Mouse (Mus musculus) E14TG2a.4 (cell line): Measurements from ENCODE around the gene Scarb1.

Experiments
- H3K27me3 ChIP-seq: 2 replicates; pipeline ENCODE4 v1.6.1; 2014; ENCODE audit warnings: low read length, control low read depth; ENCODE audit not compliant: insufficient read depth
- H3K36me3 ChIP-seq: 2 replicates; pipeline ENCODE4 v1.6.1; 2014; ENCODE audit warnings: low read length, control low read depth; ENCODE audit not compliant: insufficient read depth
- H3K4me1 ChIP-seq: replicated peaks from 2 replicates; pipeline ENCODE4 v1.6.1; 2014; ENCODE audit warnings: low read depth, low read length, control low read depth
- H3K4me3 ChIP-seq: replicated peaks from 2 replicates; pipeline ENCODE4 v1.5.1; 2014; ENCODE audit warnings: mild to moderate bottlenecking, low read length
- H3K9me3 ChIP-seq: 2 replicates; pipeline ENCODE4 v1.6.1; 2014; ENCODE audit warnings: low read length, control low read depth
- CTCF ChIP-seq: conservative IDR thresholded peaks from 2 replicates; pipeline ENCODE4 v1.5.1; 2014; ENCODE audit warnings: low read length
- NANOG ChIP-seq: IDR thresholded peaks from 2 replicates; pipeline ENCODE4 v1.6.1; 2014; ENCODE audit warnings: borderline replicate concordance, low read length, mixed read lengths
- POU5F1 ChIP-seq: IDR thresholded peaks from 2 replicates; pipeline ENCODE4 v1.6.1; 2014; ENCODE audit warnings: low read length, borderline replicate concordance

Scarb1 gene

DNA sequence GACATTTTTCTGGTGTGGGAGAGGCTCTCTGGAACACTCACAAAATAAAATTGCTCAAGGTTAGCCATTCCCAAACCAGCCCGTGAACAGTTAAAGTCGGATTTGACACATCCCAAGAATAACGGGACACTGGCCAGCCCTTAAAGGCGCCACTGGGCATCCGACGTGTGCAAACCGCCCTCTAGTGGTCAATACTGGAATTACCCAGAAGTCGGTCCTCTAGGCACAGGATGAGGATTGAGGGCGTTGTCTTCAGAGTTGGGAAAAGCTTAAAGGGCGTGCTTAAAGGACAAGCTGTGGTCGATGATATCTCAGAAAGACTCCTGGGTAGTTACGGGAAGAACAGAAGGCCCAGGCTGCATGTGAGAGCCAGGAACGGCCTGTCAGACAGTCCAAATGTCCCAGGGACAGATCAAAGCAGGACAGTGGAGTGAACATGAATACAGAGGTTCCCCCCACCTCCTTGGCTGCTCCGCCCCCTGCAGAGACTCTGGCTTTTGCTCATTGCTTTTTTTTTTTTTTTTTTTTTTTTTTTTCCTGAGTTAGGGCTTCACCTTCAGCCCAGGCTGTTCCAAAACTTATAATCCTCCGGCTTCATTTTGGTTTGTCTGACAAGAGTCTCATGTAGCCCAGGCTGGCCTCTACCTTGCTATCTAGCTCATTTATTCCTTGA lies 69.2 kb downstream of the Scarb1 start:
- TF ChIP-seq CTCF = peak; percentile 98
- no peak for TF ChIP-seq POU5F1
- no peak for TF ChIP-seq NANOG
- peaks cover 22% of the 10 kb centered on the region for H3K27me3 ChIP-seq
- no peaks in the 10 kb centered on the region for H3K9me3 ChIP-seq

DNA sequence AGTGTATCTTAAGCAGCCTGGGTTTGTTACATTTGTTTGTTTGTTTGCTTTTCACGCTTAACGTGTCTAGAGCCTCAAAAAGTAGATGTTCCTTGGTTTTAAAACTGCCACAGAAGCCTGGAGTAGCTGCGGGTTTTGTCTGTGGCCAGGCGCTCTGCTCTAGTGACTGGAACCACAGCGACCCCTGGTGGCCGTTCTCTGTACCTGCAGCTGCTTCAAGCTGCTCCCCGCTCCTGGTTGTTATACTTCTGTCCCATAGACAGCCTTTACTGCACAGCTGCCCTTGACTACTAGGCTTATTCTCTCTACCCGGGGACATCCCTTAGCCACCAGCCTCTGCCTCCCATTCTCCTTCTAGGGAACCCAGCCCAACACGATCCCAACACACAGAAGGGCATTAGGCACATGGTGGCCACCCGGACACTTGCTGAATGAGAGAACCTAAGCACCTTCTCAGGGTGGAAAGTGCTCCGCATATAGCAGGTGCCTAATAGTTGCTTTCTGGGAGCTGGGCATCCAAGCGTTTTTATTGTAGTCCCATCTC lies 70.2 kb downstream of the Scarb1 start:
- Histone ChIP-seq H3K36me3 (no peaks in the 10 kb centered on the region), H3K4me1 (peaks cover 56% of the 10 kb centered on the region), H3K4me3 (no peak overlapping the region), H3K9me3 (no peaks in the 10 kb centered on the region), H3K27me3 (peaks cover 22% of the 10 kb centered on the region)
- TF ChIP-seq CTCF = peak; percentile 90
- no peak for TF ChIP-seq POU5F1
- no peak for TF ChIP-seq NANOG

More for the DNA sequence above, 69.2 kb downstream of the Scarb1 start:
- peaks cover 1% of the 10 kb centered on the region for H3K36me3 ChIP-seq
- H3K4me3 ChIP-seq = no peak overlapping the region
- H3K4me1 ChIP-seq = peaks cover 58% of the 10 kb centered on the region

DNA sequence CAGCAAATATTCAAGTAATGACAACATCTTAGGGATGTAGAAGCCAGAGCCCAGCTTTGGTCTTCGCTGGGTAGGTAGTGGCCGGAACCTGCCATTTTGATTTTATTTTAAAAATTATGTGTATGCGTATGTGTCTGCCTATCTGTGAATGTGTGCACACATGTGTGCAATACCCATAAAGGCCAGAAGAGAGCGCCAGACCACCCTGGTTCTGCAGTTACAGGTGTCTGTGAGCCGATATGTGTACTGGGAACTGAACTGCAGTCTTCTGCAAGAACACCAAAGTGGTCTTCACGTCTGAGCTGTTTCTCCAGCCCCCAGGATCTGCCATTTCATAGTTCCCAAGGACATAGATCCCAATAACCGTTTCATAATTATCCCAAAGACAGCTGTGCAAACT lies 71.1 kb downstream of the Scarb1 start:
- peaks cover 49% of the 10 kb centered on the region for H3K4me1 ChIP-seq
- no peak overlapping the region for H3K4me3 ChIP-seq
- no peaks in the 10 kb centered on the region for H3K9me3 ChIP-seq
- no peak for TF ChIP-seq POU5F1
- TF ChIP-seq NANOG = no peak
- peak; percentile 84 for TF ChIP-seq CTCF
- H3K36me3 ChIP-seq = no peaks in the 10 kb centered on the region
- peaks cover 22% of the 10 kb centered on the region for H3K27me3 ChIP-seq

DNA sequence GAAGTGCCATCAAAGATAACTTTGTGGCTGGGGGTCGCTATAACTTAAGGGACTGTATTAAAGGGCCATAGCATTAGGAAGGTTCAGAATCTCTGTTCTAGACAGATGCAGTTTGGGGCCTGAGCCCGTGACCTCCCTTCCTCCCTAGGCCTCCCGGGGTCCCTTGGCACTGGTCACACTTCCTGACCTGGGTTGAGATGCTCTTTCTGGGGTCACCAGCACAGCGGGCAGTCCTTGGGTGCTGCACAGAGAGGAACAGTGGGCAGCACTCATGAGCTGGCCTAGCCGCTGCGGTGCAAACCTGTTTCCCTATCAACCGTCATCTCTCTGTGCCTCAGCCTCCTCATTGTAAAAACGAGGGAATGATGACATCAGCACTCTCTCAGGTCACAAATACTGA lies 71.5 kb downstream of the Scarb1 start:
- H3K27me3 ChIP-seq = peaks cover 22% of the 10 kb centered on the region
- H3K4me3 ChIP-seq = no peak overlapping the region
- peaks cover 46% of the 10 kb centered on the region for H3K4me1 ChIP-seq
- no peaks in the 10 kb centered on the region for H3K36me3 ChIP-seq
- no peaks in the 10 kb centered on the region for H3K9me3 ChIP-seq
- TF ChIP-seq CTCF (no peak), POU5F1 (no peak)

DNA sequence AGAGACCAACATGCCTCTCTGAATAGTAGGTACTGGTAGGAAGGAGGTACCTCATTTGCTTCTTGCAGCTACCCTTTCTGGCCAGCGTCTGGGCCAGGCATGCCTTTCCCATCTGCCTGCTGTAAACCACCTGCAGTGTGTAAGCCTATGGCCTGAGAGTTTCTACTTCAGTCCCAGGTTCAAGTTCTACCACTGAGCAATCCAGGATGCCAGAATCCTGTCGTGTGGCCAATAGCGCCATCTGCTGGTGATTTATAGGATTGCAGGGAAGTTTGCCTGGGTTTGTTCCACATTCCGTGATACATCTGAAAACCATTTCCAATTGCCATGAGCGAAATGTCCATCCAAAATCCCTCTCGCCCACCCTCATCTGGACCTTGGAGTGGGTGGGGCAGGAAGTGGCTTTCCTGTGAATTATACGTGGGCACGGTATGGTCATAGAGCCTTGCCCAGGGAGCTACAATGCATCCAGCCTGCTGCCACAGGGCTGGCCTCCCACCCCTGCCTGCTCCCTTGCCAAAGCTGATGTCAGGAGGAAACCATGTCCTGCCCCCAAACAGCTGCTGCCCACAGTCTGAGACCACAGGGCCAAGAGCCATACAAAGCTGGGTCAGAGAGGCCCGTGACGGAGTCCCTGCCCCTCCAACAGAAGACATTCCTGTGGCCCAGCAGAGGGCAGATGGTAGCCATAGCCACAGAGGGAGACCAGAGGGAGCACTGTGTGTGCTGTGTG lies 72.7 kb downstream of the Scarb1 start:
- peaks cover 22% of the 10 kb centered on the region for H3K27me3 ChIP-seq
- no peaks in the 10 kb centered on the region for H3K36me3 ChIP-seq
- TF ChIP-seq NANOG = no peak
- TF ChIP-seq CTCF = peak; percentile 89
- no peak for TF ChIP-seq POU5F1
- H3K9me3 ChIP-seq = no peaks in the 10 kb centered on the region
- peaks cover 35% of the 10 kb centered on the region for H3K4me1 ChIP-seq
- H3K4me3 ChIP-seq = no peak overlapping the region

DNA sequence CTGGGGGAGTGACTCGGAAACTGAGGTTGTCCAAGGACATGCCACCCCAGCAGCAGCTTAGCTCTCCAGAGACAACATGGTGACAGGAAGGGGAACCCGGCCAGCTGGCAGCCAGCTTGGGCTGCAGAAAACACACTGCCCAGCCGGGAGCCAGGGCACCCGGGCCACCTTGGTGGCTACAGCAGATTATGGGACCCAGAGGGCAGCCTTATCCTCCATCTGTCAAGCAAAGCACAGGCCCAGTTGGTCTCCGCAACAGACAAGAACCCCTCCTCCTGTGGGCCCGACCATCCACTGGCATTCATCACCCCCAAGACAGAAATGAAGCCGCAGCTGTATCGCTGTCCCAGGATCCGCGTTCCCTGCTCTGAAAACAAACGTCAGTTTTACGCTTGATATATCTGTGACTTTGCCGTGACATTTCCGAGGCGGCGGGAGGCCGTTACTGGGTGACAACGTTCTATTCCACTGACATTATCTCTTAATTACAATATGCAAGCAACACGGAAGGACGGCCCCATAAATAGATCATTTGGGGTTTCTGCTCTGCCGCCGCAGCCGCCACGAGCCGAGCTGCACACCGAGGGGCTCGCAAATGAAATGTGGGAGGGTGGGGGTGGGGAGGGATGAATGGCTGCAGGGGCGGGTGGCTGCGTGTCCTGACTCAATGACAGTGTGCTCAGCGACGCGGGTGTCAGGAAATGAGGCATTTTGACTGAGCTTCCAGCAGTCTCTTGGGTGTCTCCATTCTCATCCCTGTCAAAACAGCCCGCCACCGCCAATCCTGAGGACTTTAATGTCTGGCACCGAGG lies 73.5 kb downstream of the Scarb1 start:
- peaks cover 27% of the 10 kb centered on the region for H3K4me1 ChIP-seq
- H3K36me3 ChIP-seq = no peaks in the 10 kb centered on the region
- no peak for TF ChIP-seq POU5F1
- no peak for TF ChIP-seq CTCF
- no peak for TF ChIP-seq NANOG
- no peaks in the 10 kb centered on the region for H3K9me3 ChIP-seq
- no peak overlapping the region for H3K4me3 ChIP-seq
- H3K27me3 ChIP-seq = peaks cover 22% of the 10 kb centered on the region

DNA sequence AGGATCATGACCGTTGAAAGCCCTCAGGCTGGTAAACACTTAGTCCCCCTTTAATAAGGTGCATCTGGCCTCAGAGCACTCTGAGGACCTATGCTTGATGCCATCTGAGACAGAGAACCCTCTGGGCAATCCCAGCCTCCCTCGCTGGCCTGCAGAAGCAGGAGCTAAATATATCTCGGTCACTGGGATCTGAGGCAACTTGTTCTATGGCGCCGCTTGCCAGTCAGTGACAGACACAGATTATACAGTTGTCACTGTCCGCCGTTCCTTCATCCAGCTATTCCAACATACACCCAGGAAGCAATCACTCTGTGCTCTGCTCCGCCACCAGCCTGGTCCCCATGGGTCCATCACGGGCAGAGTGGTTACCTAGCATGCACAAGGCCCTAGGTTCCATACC lies 74.8 kb downstream of the Scarb1 start:
- H3K27me3 ChIP-seq = peaks cover 20% of the 10 kb centered on the region
- peaks cover 16% of the 10 kb centered on the region for H3K4me1 ChIP-seq
- H3K9me3 ChIP-seq = no peaks in the 10 kb centered on the region
- no peaks in the 10 kb centered on the region for H3K36me3 ChIP-seq
- TF ChIP-seq NANOG (no peak), CTCF (no peak)
- no peak overlapping the region for H3K4me3 ChIP-seq

DNA sequence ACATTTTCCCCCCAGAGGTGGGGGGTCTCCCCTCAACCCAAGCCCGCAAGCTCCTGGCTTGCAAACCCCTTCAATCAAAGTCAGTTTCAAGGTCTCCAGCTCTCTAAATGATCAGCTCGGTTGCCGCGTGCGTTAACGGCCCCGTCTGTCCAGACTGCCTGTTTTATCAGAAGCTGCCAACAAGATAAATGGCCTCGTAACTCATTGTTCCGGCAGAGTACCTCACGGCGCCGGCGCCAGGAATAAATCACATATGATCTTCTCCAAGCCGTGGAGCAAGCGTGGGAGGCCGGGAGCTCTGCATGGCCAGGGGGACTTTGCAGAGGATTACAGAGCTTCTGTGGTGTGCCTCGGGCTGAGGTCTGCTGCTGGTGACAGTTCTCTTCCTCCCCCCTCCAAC lies 76.2 kb downstream of the Scarb1 start:
- Histone ChIP-seq H3K4me1 (peaks cover 12% of the 10 kb centered on the region), H3K9me3 (peaks cover 6% of the 10 kb centered on the region; the same call in 1 of the 2 replicates), H3K4me3 (no peak overlapping the region), H3K27me3 (peaks cover 17% of the 10 kb centered on the region; the same call in 1 of the 2 replicates), H3K36me3 (no peaks in the 10 kb centered on the region)
- no peak for TF ChIP-seq POU5F1
- no peak for TF ChIP-seq CTCF
- no peak for TF ChIP-seq NANOG
